In the genomic region with DNA sequence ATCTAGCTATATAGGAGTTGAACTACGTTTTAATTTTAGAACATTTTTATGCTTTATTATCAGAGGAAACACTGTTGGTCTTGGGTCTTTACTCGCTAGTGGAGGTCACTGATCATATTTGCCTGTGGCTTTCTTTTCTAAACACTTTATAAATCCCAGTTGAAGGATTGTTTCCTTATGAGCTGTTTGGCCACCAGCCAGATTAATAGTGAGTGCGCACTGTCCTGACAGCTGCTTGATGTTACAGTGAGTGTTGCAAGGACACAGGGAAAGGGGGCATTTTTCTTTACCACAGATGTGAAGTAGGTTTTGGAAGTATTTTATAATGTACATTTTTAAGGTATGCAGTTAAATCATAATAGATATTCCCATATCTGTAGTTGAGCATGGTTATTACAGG, we compare ENCODE assay signal across 9 mouse cellular contexts. TPM values are rescaled to one million over a fixed set of nuclear protein-coding genes. Genes with fewer than 3 reads are reported as not detected.
DNase-seq lines count a peak whose midpoint lies in the region; ATAC-seq and TF ChIP-seq lines count a peak whose summit lies in the region.
"Had no signal": no experiment of that assay in that cellular context is flagged by ENCODE, and none has a peak within 500 bp of the region (broad histone marks: within the 10 kb centered on the region; RNA-seq: fewer than 3 reads in every experiment).

No protein-coding gene starts in this region.

- H3K9me3 ChIP-seq in heart, embryonic 14.5 days (ENCODE audit: control insufficient read depth, low read length) = no peaks in the 10 kb centered on the region
- H3K9me3 ChIP-seq in limb, embryonic 14.5 days (ENCODE audit: control insufficient read depth, low read length) = no peaks in the 10 kb centered on the region

- H3K4me3 ChIP-seq in C2C12 (ENCODE audit: insufficient read depth, poor library complexity, severe bottlenecking) = no peak overlapping the region
- no peak overlapping the region for H3K4me3 ChIP-seq in heart, embryonic 14.5 days (ENCODE audit: control insufficient read depth in 1 of 2, insufficient read depth in 1 of 2, low read depth in 1 of 2, low read length in 2 of 2)
- no peak overlapping the region for H3K4me3 ChIP-seq in limb, embryonic 14.5 days (replicated peaks; ENCODE audit: low read length)
- H3K4me3 ChIP-seq: erythroblast, embryonic 14.5 days had no signal

- H3K4me2 ChIP-seq in heart, embryonic 14.5 days (ENCODE audit: low read length) = 0 out of 2 replicates have a peak overlapping the region, but pooled peaks have one; percentile 13
- H3K4me2 ChIP-seq in limb, embryonic 14.5 days (replicated peaks; ENCODE audit: low read depth, low read length, severe bottlenecking) = no peak overlapping the region

- ATAC-seq in heart, embryonic 14.5 days (ENCODE audit: insufficient number of reproducible peaks, insufficient read depth, low FRiP score, low read depth) = no peak
- ATAC-seq in limb, embryonic 14.5 days (ENCODE audit: low FRiP score, low read depth) = peak; percentile 69
- ATAC-seq in inflammation-experienced regulatory T-cells, adult 6 months = no peak
- ATAC-seq in megakaryocyte progenitor cell, adult 5-6 weeks (replicated peaks; ENCODE audit: poor library complexity) = no peak

- WGBS in heart, embryonic 14.5 days = 16% methylated on average over 3 of the region's 3 CpGs
- WGBS in limb, embryonic 14.5 days = 18% methylated on average over 3 of the region's 3 CpGs

- no peak overlapping the region for H3K9ac ChIP-seq in heart, embryonic 14.5 days (ENCODE audit: low read length)
- no peak overlapping the region for H3K9ac ChIP-seq in limb, embryonic 14.5 days (ENCODE audit: low read depth, low read length, severe bottlenecking)

- intact Hi-C loops in heart, postnatal 25 days (cut with DNase I) = no loop called here

- TF ChIP-seq CTCF in C2C12 (IDR thresholded peaks at IDR 0.05; ENCODE audit: control insufficient read depth, insufficient read depth, insufficient read length) = no peak

- peaks cover 18% of the 10 kb centered on the region for H3K79me2 ChIP-seq in C2C12 (ENCODE audit: control insufficient read depth, insufficient read depth)

- H3K79me3 ChIP-seq in C2C12 (ENCODE audit: low read depth) = peaks cover 8% of the 10 kb centered on the region

- DNase-seq in heart, adult 11 months = peak; percentile 91
- DNase-seq in heart, postnatal 25 days (ENCODE audit: low spot score) = no peak
- DNase-seq in limb, embryonic 14.5 days (ENCODE audit: low spot score) = peak; percentile 82
- no peak for DNase-seq in urinary bladder, postnatal 10 days (ENCODE audit: low spot score)

- no peak for TF ChIP-seq POLR2A in limb, embryonic 14.5 days (IDR thresholded peaks at IDR 0.05; ENCODE audit: borderline replicate concordance, extremely low read depth, insufficient read depth, insufficient read length)

- H3K27me3 ChIP-seq in C2C12 (ENCODE audit: control insufficient read depth, insufficient read depth, insufficient read length) = no peaks in the 10 kb centered on the region
- H3K27me3 ChIP-seq in heart, embryonic 14.5 days (ENCODE audit: control insufficient read depth, insufficient read depth, low read length) = no peaks in the 10 kb centered on the region
- no peaks in the 10 kb centered on the region for H3K27me3 ChIP-seq in limb, embryonic 14.5 days (ENCODE audit: control insufficient read depth, insufficient read depth, low read length)

- peak overlapping the region in 1 of 2 experiments; percentile 68; a peak in 1 of 4 replicates for H3K27ac ChIP-seq in heart, embryonic 14.5 days (replicated peaks in 1 of 2; ENCODE audit: control insufficient read depth in 1 of 2, insufficient read depth in 1 of 2, low read depth in 2 of 2, low read length in 2 of 2)
- H3K27ac ChIP-seq in limb, embryonic 14.5 days (replicated peaks; ENCODE audit: low read depth, low read length) = no peak overlapping the region

- H3K36me3 ChIP-seq in C2C12 (ENCODE audit: control insufficient read depth, insufficient read depth) = peaks cover 36% of the 10 kb centered on the region
- peaks cover 53% of the 10 kb centered on the region for H3K36me3 ChIP-seq in heart, embryonic 14.5 days (ENCODE audit: control insufficient read depth, insufficient read depth, low read length)
- peaks cover 28% of the 10 kb centered on the region; the same call in 1 of the 2 replicates for H3K36me3 ChIP-seq in limb, embryonic 14.5 days (ENCODE audit: control insufficient read depth, insufficient read depth, low read length)

- H3K4me1 ChIP-seq in heart, embryonic 14.5 days (ENCODE audit: control insufficient read depth in 2 of 2, insufficient read depth in 2 of 2, low read length in 2 of 2) = peaks cover 11 to 34% of the 10 kb centered on the region in 2 experiments
- H3K4me1 ChIP-seq in limb, embryonic 14.5 days (ENCODE audit: control insufficient read depth, insufficient read depth, low read length) = peaks cover 15% of the 10 kb centered on the region

- no peak overlapping the region for H3ac ChIP-seq in C2C12 (ENCODE audit: control insufficient read depth, insufficient read length, low read depth)

TF ChIP-seq in C2C12, 6 proteins besides CTCF, POLR2A, EP300 and RAD21:
- TF ChIP-seq MYOG (IDR thresholded peaks at IDR 0.05; ENCODE audit: control insufficient read depth, extremely low read depth, insufficient read length) (no peak), MYOD1 (IDR thresholded peaks at IDR 0.05; ENCODE audit: control insufficient read depth, insufficient read length, low read depth) (peak; percentile 67), USF1 (IDR thresholded peaks at IDR 0.05; ENCODE audit: low read depth) (no peak), FOSL1 (IDR thresholded peaks at IDR 0.05; ENCODE audit: insufficient read depth, low read length, poor library complexity, severe bottlenecking) (no peak), CEBPB (IDR thresholded peaks at IDR 0.05; ENCODE audit: low read depth) (peak; percentile 59), MAX (IDR thresholded peaks at IDR 0.05) (no peak)
TF ChIP-seq in C2C12: peak in this region for 2.

RNA-seq across cellular contexts. Expression of gene Mettl14, which starts 50.4 kb away (rescaled TPM):
- total RNA-seq in heart, postnatal 25 days (2021) = 10 to 100 TPM; 10.2 to 11.8 TPM
- polyA plus RNA-seq in C2C12 (2012; fragmentation: generic; extraction: Trizol) = 5.6 TPM
- polyA plus RNA-seq in heart, embryonic 14.5 days (2014; fragmentation: Nextera tagmentation; extraction: Ambion mirVana) = 15.3 and 15.5 TPM in 2 replicates
- polyA plus RNA-seq in limb, embryonic 14.5 days (2012; rRNA removed) = 12.2 and 15.8 TPM in 2 replicates
- polyA plus RNA-seq in limb, embryonic 14.5 days (2014; fragmentation: Nextera tagmentation; extraction: Ambion mirVana) = 16.7 and 20.4 TPM in 2 replicates
- polyA plus RNA-seq in inflammation-experienced regulatory T-cells, adult 6 months (2017; shearing (Covaris generic)) = 10 to 100 TPM; 16.9 to 20.7 (median 17.7) TPM
- 19.9 and 20.4 TPM in 2 replicates for total RNA-seq in megakaryocyte progenitor cell, adult 5-6 weeks (2015)
- total RNA-seq in megakaryocyte progenitor cell, adult 5-6 weeks (2017) = 24.3 and 31.6 TPM in 2 replicates

Comparison
In these comparisons a context has a peak if more than half of its experiments do, and no peak if none do; other contexts are left out.
1. DNase-seq: peak in heart, adult 11 months (single experiment) and limb, embryonic 14.5 days (single experiment); none in heart, postnatal 25 days (single experiment) and urinary bladder, postnatal 10 days (single experiment).